Mouse (Mus musculus): ENCODE results near the gene Wrap53. TPM values are rescaled to one million over a fixed set of nuclear protein-coding genes. Genes with fewer than 3 reads are reported as not detected.

The Wrap53 gene
- polyA plus RNA-seq, 1 experiment from 2014 or later: 19.7 TPM

DNA sequence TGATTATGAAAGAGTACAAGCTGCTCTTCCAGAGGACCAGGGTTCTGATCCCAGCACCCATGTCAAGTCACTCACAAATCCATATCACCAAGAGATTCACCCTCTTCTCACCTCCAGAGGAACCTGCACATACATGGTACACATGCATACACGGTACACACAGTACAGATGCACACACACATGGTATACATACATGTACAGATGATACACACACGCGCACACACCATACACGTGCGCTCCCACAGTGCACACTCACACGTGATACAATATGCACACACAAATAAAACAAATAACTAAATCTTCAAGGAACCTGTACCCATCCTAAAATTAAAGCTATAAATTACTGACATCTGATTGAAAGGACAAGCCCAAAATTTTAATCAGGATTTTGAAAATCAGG is 14.8 kb upstream of the Wrap53 start:
- Histone ChIP-seq H3K27ac (replicated peaks) (no peak overlapping the region), H3K36me3 (peaks cover 31% of the 10 kb centered on the region), H3K4me2 (no peak overlapping the region), H3K9me3 (no peaks in the 10 kb centered on the region), H3K9ac (no peak overlapping the region), H3K27me3 (no peaks in the 10 kb centered on the region), H3K4me3 (no peak overlapping the region), H3K4me1 (replicated peaks) (peaks cover 8% of the 10 kb centered on the region)
- no peak for ATAC-seq (ENCODE audit: low read depth)
- WGBS: 96% methylated on average over 6 of the region's 6 CpGs

GRCm38 (mm10) chr11:69592799-69593198 is 12.7 kb upstream of the Wrap53 start:
- Histone ChIP-seq H3K36me3 (peaks cover 52% of the 10 kb centered on the region), H3K4me1 (replicated peaks) (no peaks in the 10 kb centered on the region), H3K27ac (replicated peaks) (peak overlapping the region; percentile 33; the same call in 1 of the 2 replicates)

GRCm38 (mm10) chr11:69591899-69592637 is 12.0 kb upstream of the Wrap53 start:
- Histone ChIP-seq H3K9me3 (no peaks in the 10 kb centered on the region), H3K4me1 (replicated peaks) (no peaks in the 10 kb centered on the region), H3K27me3 (no peaks in the 10 kb centered on the region), H3K36me3 (peaks cover 59% of the 10 kb centered on the region), H3K27ac (replicated peaks) (peak overlapping the region; percentile 33; the same call in 1 of the 2 replicates), H3K4me3 (no peak overlapping the region), H3K4me2 (no peak overlapping the region), H3K9ac (no peak overlapping the region)
- WGBS: 82% methylated on average over 7 of the region's 7 CpGs
- peak; percentile 69; the same call in 1 of the 2 replicates for ATAC-seq (ENCODE audit: low read depth)

More at GRCm38 (mm10) chr11:69592799-69593198, 12.7 kb upstream of the Wrap53 start:
- no peaks in the 10 kb centered on the region for H3K27me3 ChIP-seq
- ATAC-seq (ENCODE audit: low read depth): no peak
- no peak overlapping the region for H3K4me2 ChIP-seq
- H3K9ac ChIP-seq: no peak overlapping the region
- WGBS: 89% methylated on average over 4 of the region's 4 CpGs
- no peak overlapping the region for H3K4me3 ChIP-seq
- H3K9me3 ChIP-seq: no peaks in the 10 kb centered on the region

GRCm38 (mm10) chr11:69591424-69591823 is 11.4 kb upstream of the Wrap53 start:
- 90% methylated on average over 3 of the region's 3 CpGs for WGBS
- Histone ChIP-seq H3K27me3 (no peaks in the 10 kb centered on the region), H3K4me1 (replicated peaks) (no peaks in the 10 kb centered on the region), H3K9ac (no peak overlapping the region), H3K4me2 (no peak overlapping the region), H3K36me3 (peaks cover 60% of the 10 kb centered on the region), H3K4me3 (no peak overlapping the region), H3K27ac (replicated peaks) (no peak overlapping the region), H3K9me3 (no peaks in the 10 kb centered on the region)
- ATAC-seq (ENCODE audit: low read depth): no peak

DNA sequence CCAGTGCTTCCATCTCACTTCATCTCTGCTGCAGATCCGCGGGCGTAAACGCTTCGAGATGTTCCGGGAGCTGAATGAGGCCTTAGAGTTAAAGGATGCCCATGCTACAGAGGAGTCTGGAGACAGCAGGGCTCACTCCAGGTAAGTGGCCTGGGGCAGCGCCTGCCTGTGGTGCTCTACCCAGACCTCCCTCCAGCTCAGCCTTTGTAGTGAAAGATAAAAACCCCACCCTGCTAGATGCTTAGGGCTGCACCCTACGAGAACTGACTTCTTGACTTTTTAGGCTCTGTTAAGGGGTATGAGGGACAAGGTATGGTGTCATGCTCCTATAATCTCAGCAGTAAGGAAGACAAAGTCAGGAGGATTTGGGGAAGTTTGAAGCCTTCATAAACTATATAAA is 10.6 kb upstream of the Wrap53 start:
- H3K4me2 ChIP-seq: no peak overlapping the region
- no peak overlapping the region for H3K27ac ChIP-seq (replicated peaks)
- no peaks in the 10 kb centered on the region for H3K9me3 ChIP-seq
- 94% methylated on average over 8 of the region's 8 CpGs for whole genome bisulfite sequencing
- peaks cover 60% of the 10 kb centered on the region for H3K36me3 ChIP-seq
- H3K9ac ChIP-seq: no peak overlapping the region
- no peak overlapping the region for H3K4me3 ChIP-seq
- no peaks in the 10 kb centered on the region for H3K4me1 ChIP-seq (replicated peaks)
- H3K27me3 ChIP-seq: no peaks in the 10 kb centered on the region
- no peak for ATAC-seq (ENCODE audit: low read depth)

GRCm38 (mm10) chr11:69589207-69589834 is 9.3 kb upstream of the Wrap53 start:
- no peak overlapping the region for H3K9ac ChIP-seq
- 93% methylated on average over 22 of the region's 22 CpGs for WGBS
- H3K9me3 ChIP-seq: no peaks in the 10 kb centered on the region
- no peak overlapping the region for H3K4me3 ChIP-seq
- no peak overlapping the region for H3K27ac ChIP-seq (replicated peaks)
- ATAC-seq (ENCODE audit: low read depth): no peak
- no peaks in the 10 kb centered on the region for H3K27me3 ChIP-seq
- no peak overlapping the region for H3K4me2 ChIP-seq
- H3K36me3 ChIP-seq: peaks cover 60% of the 10 kb centered on the region
- 0 out of 2 replicates have a peak, but pooled peaks cover 7% of the 10 kb centered on the region for H3K4me1 ChIP-seq (replicated peaks)

- ATAC-seq (ENCODE audit: low read depth): no peak
- no peak overlapping the region for H3K27ac ChIP-seq (replicated peaks)
- H3K36me3 ChIP-seq: peaks cover 39% of the 10 kb centered on the region
- WGBS: 84% methylated on average over 7 of the region's 7 CpGs
- peaks cover 22% of the 10 kb centered on the region for H3K4me1 ChIP-seq (replicated peaks)
- H3K27me3 ChIP-seq: no peaks in the 10 kb centered on the region
- no peak overlapping the region for H3K4me3 ChIP-seq
- no peaks in the 10 kb centered on the region for H3K9me3 ChIP-seq
- no peak overlapping the region for H3K4me2 ChIP-seq
- no peak overlapping the region for H3K9ac ChIP-seq
These were observed 5.8 kb upstream of the Wrap53 start for GRCm38 (mm10) chr11:69585718-69586325.

DNA sequence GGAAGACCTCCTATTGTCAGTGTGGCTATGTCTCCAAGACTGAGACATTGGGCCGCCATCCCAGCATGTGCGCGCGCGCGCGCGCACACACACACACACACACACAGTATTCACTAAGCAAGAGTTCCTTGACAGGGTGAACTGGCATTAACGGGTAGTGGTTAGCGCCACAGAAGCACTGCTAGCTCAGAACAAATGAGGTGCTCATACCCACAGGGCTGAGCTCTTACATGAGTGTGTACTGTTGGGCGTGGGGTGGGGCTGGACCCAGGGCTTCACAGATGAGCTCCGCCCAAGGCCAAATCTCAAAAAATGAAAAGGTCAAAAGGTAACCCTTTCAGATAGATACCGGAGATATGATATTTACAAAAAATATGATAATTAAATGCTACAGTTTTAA is 4.9 kb upstream of the Wrap53 start:
- no peak overlapping the region for H3K27ac ChIP-seq (replicated peaks)
- H3K9ac ChIP-seq: no peak overlapping the region
- no peaks in the 10 kb centered on the region for H3K27me3 ChIP-seq
- no peak for ATAC-seq (ENCODE audit: low read depth)
- no peak overlapping the region for H3K4me3 ChIP-seq
- H3K9me3 ChIP-seq: no peaks in the 10 kb centered on the region
- no peak overlapping the region for H3K4me2 ChIP-seq
- peaks cover 22% of the 10 kb centered on the region for H3K4me1 ChIP-seq (replicated peaks)
- H3K36me3 ChIP-seq: peaks cover 30% of the 10 kb centered on the region
- 96% methylated on average over 13 of the region's 13 CpGs for WGBS

GRCm38 (mm10) chr11:69584008-69584407 is 4.0 kb upstream of the Wrap53 start:
- Histone ChIP-seq H3K4me2 (no peak overlapping the region), H3K27ac (replicated peaks) (no peak overlapping the region), H3K9me3 (no peaks in the 10 kb centered on the region), H3K36me3 (peaks cover 21% of the 10 kb centered on the region), H3K9ac (no peak overlapping the region), H3K4me3 (no peak overlapping the region), H3K27me3 (no peaks in the 10 kb centered on the region), H3K4me1 (replicated peaks) (peaks cover 22% of the 10 kb centered on the region)
- no peak for ATAC-seq (ENCODE audit: low read depth)
- 85% methylated on average over 7 of the region's 7 CpGs for WGBS

DNA sequence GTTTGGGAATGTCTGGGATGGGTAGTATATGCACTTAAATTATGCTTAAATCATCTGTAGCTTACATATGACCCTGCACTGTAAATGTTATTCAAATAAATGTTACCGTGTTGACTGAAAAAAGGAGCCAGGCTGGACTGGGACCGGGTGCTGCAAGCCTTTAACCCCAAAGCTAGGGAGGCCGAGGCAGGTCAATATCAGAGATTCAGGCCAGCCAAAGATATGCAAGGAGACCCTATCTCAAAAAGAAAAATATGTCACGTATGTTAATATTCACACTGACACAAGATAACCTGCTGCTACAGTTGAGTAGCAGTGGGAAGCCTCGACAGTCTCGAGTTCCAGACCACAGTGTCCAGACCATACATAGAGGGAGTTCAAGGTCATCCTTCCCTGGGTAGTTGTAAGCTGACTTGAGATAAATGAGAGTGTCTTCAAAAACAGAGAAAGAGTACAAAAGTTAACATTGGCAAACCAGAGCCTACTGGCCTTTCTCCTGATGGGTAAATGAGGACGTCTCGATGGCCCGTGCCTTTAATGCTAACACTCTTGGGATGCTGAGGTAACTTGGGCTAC is 2.3 kb upstream of the Wrap53 start:
- H3K9ac ChIP-seq: peak overlapping the region; percentile 79
- no peak for ATAC-seq (ENCODE audit: low read depth)
- WGBS: 60% methylated on average over 9 of the region's 9 CpGs

DNA sequence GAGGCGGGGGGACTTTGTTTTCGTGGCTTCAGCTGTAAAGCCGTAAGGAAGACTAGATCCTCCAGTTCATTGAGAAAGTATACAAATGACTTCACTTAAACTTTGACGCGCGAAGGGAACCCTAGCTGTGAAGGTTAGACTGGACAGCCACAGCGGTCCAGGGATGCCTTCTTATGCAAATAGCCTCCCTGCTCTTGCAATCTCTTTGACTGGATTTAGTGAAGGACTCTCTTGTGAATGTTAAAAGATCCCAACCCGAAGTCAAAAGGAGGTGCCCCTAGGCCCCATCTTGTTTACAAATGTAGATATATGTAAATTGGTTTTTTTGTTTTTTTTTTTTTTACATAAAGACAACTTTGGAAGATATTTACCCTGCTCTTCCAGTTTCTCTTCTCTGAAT is 1.8 kb upstream of the Wrap53 start:
- 1% methylated on average over 8 of the region's 8 CpGs for WGBS

More for the DNA sequence above, 2.3 kb upstream of the Wrap53 start:
- H3K4me1 ChIP-seq (replicated peaks): peaks cover 36% of the 10 kb centered on the region
- peak overlapping the region; percentile 91; the same call in 1 of the 2 replicates for H3K27ac ChIP-seq (replicated peaks)
- peak overlapping the region; percentile 83 for H3K4me2 ChIP-seq
- peaks cover 4% of the 10 kb centered on the region for H3K36me3 ChIP-seq
- no peaks in the 10 kb centered on the region for H3K27me3 ChIP-seq
- H3K4me3 ChIP-seq: peak overlapping the region; percentile 75
- no peaks in the 10 kb centered on the region for H3K9me3 ChIP-seq

GRCm38 (mm10) chr11:69581147-69581688 is 1.2 kb upstream of the Wrap53 start:
- H3K27me3 ChIP-seq: no peaks in the 10 kb centered on the region
- under 1% methylated on average over 36 of the region's 36 CpGs for WGBS
- peak overlapping the region; percentile 75 for H3K4me3 ChIP-seq
- peaks cover 47% of the 10 kb centered on the region for H3K4me1 ChIP-seq (replicated peaks)
- peak overlapping the region; percentile 79 for H3K9ac ChIP-seq
- no peaks in the 10 kb centered on the region for H3K36me3 ChIP-seq
- H3K9me3 ChIP-seq: no peaks in the 10 kb centered on the region
- H3K4me2 ChIP-seq: peak overlapping the region; percentile 83
- peak; percentile 84 for ATAC-seq (ENCODE audit: low read depth)
- peak overlapping the region; percentile 91 for H3K27ac ChIP-seq (replicated peaks)

More for the DNA sequence above, 1.8 kb upstream of the Wrap53 start:
- H3K4me3 ChIP-seq: peak overlapping the region; percentile 75
- ATAC-seq (ENCODE audit: low read depth): no peak
- H3K4me2 ChIP-seq: peak overlapping the region; percentile 83
- H3K27ac ChIP-seq (replicated peaks): peak overlapping the region; percentile 91
- no peaks in the 10 kb centered on the region for H3K27me3 ChIP-seq
- peak overlapping the region; percentile 79 for H3K9ac ChIP-seq
- no peaks in the 10 kb centered on the region for H3K9me3 ChIP-seq
- no peaks in the 10 kb centered on the region for H3K36me3 ChIP-seq
- peaks cover 41% of the 10 kb centered on the region for H3K4me1 ChIP-seq (replicated peaks)

Measured in neural tube, embryonic 13.5 days (tissue).